Mouse (Mus musculus) testis, adult 2 months (tissue): ENCODE data around the gene Nfic. TPM values are rescaled to one million over a fixed set of nuclear protein-coding genes. Genes with fewer than 3 reads are reported as not detected.

Experiments used
- H3K27ac ChIP-seq: fragments of 200-500 bp; 2 replicates; pipeline ENCODE4 v1.5.1; 2012; ENCODE audit warnings: low read depth, low read length; ENCODE audit not compliant: control insufficient read depth, insufficient read depth
- H3K27me3 ChIP-seq: fragments of 200-500 bp; 2 replicates; pipeline ENCODE4 v1.6.1; 2012; ENCODE audit warnings: mild to moderate bottlenecking, low read length, moderate library complexity; ENCODE audit not compliant: control insufficient read depth, insufficient read depth
- H3K36me3 ChIP-seq: fragments of 200-500 bp; 2 replicates; pipeline ENCODE4 v1.6.1; 2012; ENCODE audit warnings: mild to moderate bottlenecking, low read length; ENCODE audit not compliant: control insufficient read depth, insufficient read depth
- H3K4me1 ChIP-seq: fragments of 200-500 bp; 2 replicates; pipeline ENCODE4 v1.6.1; 2012; ENCODE audit warnings: low read length; ENCODE audit not compliant: control insufficient read depth, insufficient read depth
- H3K4me3 ChIP-seq: fragments of 200-500 bp; 2 replicates; pipeline ENCODE4 v1.5.1; 2012; ENCODE audit warnings: low read depth, mild to moderate bottlenecking, low read length, moderate library complexity, mixed read lengths; ENCODE audit not compliant: control insufficient read depth
- CTCF ChIP-seq: fragments of 200-500 bp; IDR thresholded peaks from 2 replicates; pipeline ENCODE4 v1.5.1; 2012; ENCODE audit warnings: low read depth, mild to moderate bottlenecking, inconsistent platforms, low read length, moderate library complexity; ENCODE audit not compliant: control insufficient read depth, insufficient read depth, insufficient replicate concordance
- POLR2A ChIP-seq: fragments of 200-500 bp; IDR thresholded peaks from 2 replicates; pipeline ENCODE4 v1.6.1; 2012; ENCODE audit warnings: low read depth, mild to moderate bottlenecking, inconsistent platforms, low read length, moderate library complexity; ENCODE audit not compliant: control insufficient read depth
- polyA plus RNA-seq: library from polyadenylated mRNA; depleted of rRNA; stranded (reverse); fragments of >200 nt; gene quantifications from 2 replicates; pipeline ENCODE4 v1.2.3, GENCODE M21; 2012; rRNA removed

The Nfic gene
- polyA plus RNA-seq, result 9.8 and 9.9 TPM in 2 replicates

- Histone ChIP-seq H3K27ac (no peak within 1 kb of the TSS), H3K36me3 (no peaks in the 10 kb centered on the region), H3K27me3 (no peaks in the 10 kb centered on the region), H3K4me1 (peaks cover 8% of the 10 kb centered on the region), H3K4me3 (no peak within 1 kb of the TSS)
- no peak for TF ChIP-seq CTCF
- no peak for TF ChIP-seq POLR2A
These were observed at the start of gene Nfic for GRCm38 (mm10) chr10:81455181-81455895. TSS of gene Nfic (minus strand) at chr10:81455635.

DNA sequence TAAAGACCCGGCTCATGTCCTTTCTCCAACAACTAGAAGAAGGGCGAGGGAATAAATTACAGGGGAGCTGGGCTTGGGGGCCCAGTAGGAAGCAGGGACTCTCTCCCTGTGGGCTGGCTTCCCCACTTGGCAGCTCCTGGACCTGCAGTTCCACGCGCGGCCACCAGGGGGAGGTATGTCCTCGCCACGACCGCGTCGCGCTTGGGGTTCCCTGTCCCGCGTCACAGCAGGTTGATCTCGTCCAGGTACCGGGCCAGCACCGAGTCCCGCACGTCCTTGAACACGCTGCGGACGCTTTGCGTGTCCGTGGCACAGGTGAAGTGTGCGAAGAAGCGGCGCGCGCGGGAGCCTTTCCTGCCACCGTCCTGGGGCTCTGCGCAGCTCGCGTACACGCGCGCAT is 47.2 kb upstream of the Nfic start:
- Histone ChIP-seq H3K4me1 (peaks cover 3% of the 10 kb centered on the region; the same call in 1 of the 2 replicates), H3K27me3 (no peaks in the 10 kb centered on the region), H3K36me3 (no peaks in the 10 kb centered on the region), H3K4me3 (peak overlapping the region; percentile 52), H3K27ac (no peak overlapping the region)
- TF ChIP-seq POLR2A (no peak), CTCF (peak; percentile 100)

DNA sequence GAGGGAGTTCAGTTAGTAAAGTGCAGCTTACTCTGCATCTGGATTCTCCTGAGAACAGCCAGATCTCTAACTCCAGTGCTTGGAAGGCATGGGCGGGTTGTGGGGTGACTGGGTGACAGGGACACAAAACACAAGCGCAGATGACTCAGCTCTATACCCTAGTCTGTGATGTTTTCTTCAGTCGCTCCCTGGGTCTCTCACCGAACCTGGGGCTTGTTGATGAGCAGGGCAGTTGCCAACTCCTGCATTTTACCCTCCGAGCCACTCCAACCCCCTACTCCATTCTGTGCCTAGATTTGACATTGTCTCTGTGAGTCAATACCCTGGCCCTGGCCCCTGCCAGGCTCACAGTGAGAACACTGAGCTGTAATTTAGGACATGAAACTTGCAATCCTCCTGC is 46.4 kb upstream of the Nfic start:
- Histone ChIP-seq H3K27me3 (no peaks in the 10 kb centered on the region), H3K36me3 (no peaks in the 10 kb centered on the region), H3K4me3 (no peak overlapping the region), H3K4me1 (peaks cover 3% of the 10 kb centered on the region; the same call in 1 of the 2 replicates), H3K27ac (no peak overlapping the region)
- TF ChIP-seq POLR2A (no peak), CTCF (no peak)

GRCm38 (mm10) chr10:81500032-81500431 is 44.6 kb upstream of the Nfic start, which contains the start of gene S1pr4:
TSS of gene S1pr4 (minus strand) at chr10:81500132.
- Histone ChIP-seq H3K27me3 (no peaks in the 10 kb centered on the region), H3K27ac (no peak within 1 kb of the TSS), H3K36me3 (no peaks in the 10 kb centered on the region), H3K4me1 (peaks cover 12% of the 10 kb centered on the region), H3K4me3 (no peak within 1 kb of the TSS)
- TF ChIP-seq CTCF (no peak), POLR2A (no peak)

GRCm38 (mm10) chr10:81499250-81499901 is 43.9 kb upstream of the Nfic start:
- peaks cover 14% of the 10 kb centered on the region for H3K4me1 ChIP-seq
- TF ChIP-seq POLR2A (no peak), CTCF (no peak)
- no peaks in the 10 kb centered on the region for H3K36me3 ChIP-seq
- H3K27ac ChIP-seq, result no peak overlapping the region
- H3K27me3 ChIP-seq, result no peaks in the 10 kb centered on the region
- H3K4me3 ChIP-seq, result no peak overlapping the region

DNA sequence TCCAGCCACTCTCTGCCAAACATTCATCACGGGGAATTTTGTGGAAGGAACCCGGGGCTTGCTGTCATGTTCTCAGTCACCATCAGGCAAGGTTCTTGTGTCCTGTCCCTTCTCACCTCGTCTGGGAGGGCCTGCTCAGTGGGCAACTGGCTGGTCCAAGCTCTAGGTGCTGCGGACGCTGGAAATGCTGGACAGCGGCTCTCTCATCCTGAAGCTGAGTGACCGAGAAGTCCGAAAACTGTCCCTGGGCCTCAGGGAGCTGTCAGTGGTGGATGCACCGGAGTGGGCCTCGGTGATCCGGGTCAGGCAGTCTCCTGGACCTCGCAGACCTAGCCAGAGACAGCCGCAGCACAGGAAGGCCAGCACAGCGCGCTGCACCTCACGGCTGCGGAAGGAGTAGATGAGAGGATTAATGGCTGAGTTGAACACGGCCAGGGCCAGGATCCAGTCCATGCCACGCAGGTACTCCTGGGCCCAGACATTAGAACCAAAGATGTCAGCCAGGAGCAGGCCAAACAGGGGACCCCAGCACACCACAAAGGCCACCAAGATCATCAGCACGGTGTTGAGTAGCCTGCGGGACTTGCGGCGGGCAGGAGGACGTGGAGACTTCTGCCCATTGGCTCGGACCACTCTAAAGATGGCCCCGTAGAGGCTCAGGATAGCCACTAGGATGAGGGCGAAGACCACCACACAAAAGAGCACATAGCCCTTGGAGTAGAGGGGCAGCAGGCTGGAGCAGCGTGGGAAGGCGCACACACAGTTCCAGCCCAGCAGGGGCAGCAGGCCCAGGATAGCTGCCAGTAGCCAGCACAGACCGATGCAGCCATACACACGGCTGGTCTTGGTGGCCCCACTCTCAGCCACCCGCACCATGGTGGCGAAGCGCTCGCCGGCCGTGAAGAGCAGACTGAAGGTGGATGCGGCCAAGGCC is 43.1 kb upstream of the Nfic start:
- peak; percentile 27; the same call in 1 of the 2 replicates for TF ChIP-seq CTCF
- TF ChIP-seq POLR2A, result no peak
- Histone ChIP-seq H3K36me3 (no peaks in the 10 kb centered on the region), H3K4me1 (peaks cover 14% of the 10 kb centered on the region), H3K27ac (no peak overlapping the region), H3K27me3 (no peaks in the 10 kb centered on the region), H3K4me3 (no peak overlapping the region)
